Mouse (Mus musculus) G1E (cell line): ENCODE measurements at regions not wholly inside any gene's neighbourhood (a gene's known extent, or its start where the extent isn't known, plus 50 kb on each side); places are given as distances from the start of the nearest gene placed in this dataset.

ENCODE experiments used
- ATAC-seq: 2 replicates; pipeline ENCODE4 v1.8.0; 2016; ENCODE audit warnings: mild to moderate bottlenecking; ENCODE audit not compliant: insufficient number of reproducible peaks, poor library complexity, low FRiP score, severe bottlenecking; ENCODE audit errors: extremely low read depth
- DNase-seq: peaks from one replicate; pipeline ENCODE4 v3.0.0; 2012; ENCODE audit warnings: low spot score
- H3K27me3 ChIP-seq: 2 replicates; pipeline ENCODE4 v1.6.1; 2012; ENCODE audit warnings: mild to moderate bottlenecking, low read length, inconsistent platforms; ENCODE audit not compliant: insufficient read depth
- H3K36me3 ChIP-seq: replicated peaks from 2 replicates; pipeline ENCODE3; 2012; ENCODE audit warnings: mild to moderate bottlenecking, inconsistent platforms
- H3K4me1 ChIP-seq: 2 replicates; pipeline ENCODE4 v1.6.1; 2012; ENCODE audit warnings: low read depth, low read length, inconsistent platforms, mixed read lengths; ENCODE audit not compliant: insufficient read depth
- H3K4me3 ChIP-seq: 2 replicates; pipeline ENCODE4 v1.5.1; 2012; ENCODE audit warnings: low read depth, mild to moderate bottlenecking, inconsistent platforms, low read length, moderate library complexity, mixed read lengths
- H3K9me3 ChIP-seq: replicated peaks from 2 replicates; pipeline ENCODE4 v1.6.1; 2012; ENCODE audit warnings: inconsistent platforms
- CTCF ChIP-seq: IDR thresholded peaks from 2 replicates; pipeline ENCODE4 v1.5.1; 2012; ENCODE audit warnings: low read depth, low read length, inconsistent platforms, mixed read lengths
- GATA1 ChIP-seq: IDR thresholded peaks from 2 replicates; pipeline ENCODE4 v1.6.1; 2012; ENCODE audit warnings: borderline replicate concordance, low read length, inconsistent platforms, mixed read lengths
- GATA2 ChIP-seq: IDR thresholded peaks from 2 replicates; pipeline ENCODE4 v1.6.1; 2012; ENCODE audit warnings: low read depth, low read length, inconsistent platforms, borderline replicate concordance
- POLR2AphosphoS5 ChIP-seq: IDR thresholded peaks from 2 replicates; pipeline ENCODE4 v1.6.1; 2012; ENCODE audit warnings: low read depth, low read length, inconsistent platforms; ENCODE audit not compliant: insufficient replicate concordance
- TAL1 ChIP-seq: conservative IDR thresholded peaks from 2 replicates; pipeline ENCODE4 v1.6.1; 2012; ENCODE audit warnings: low read depth, low read length, inconsistent platforms, mixed read lengths

DNA sequence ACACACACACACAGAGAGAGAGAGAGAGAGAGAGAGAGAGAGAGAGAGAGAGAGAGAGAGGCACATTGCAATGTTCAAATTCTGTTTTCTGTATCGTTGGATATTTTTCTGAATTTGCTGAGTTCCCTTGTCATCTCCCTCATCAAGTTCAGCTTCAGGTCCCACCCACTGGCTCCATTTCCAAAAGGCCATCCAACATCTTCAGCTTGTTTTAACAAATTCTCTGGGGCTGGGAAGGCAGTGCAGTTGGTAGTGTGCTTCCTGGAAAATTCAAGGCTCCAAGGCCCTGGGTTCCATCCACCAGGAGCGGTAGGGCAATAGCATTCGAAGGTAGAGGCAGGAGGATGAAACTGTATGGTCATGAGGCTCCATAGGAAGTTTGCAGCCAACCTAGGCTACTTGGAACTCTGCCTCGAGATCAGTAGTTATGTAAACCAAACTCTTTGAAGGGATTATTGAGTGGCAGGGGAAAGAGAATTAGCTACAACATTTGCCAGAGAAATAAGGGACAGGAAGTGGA is 105.9 kb downstream of the Polr2m start:
- H3K9me3 ChIP-seq = no peaks in the 10 kb centered on the region
- no peak overlapping the region for H3K4me3 ChIP-seq
- ATAC-seq (no peak), DNase-seq (no peak)
- no peaks in the 10 kb centered on the region for H3K36me3 ChIP-seq
- H3K27me3 ChIP-seq = peaks cover 7% of the 10 kb centered on the region
- TF ChIP-seq CTCF = no peak
- no peak for TF ChIP-seq TAL1
- no peak for TF ChIP-seq GATA2
- no peak for TF ChIP-seq GATA1
- no peak for TF ChIP-seq POLR2AphosphoS5
- H3K4me1 ChIP-seq = no peaks in the 10 kb centered on the region

- Histone ChIP-seq H3K9me3 (peaks cover 2% of the 10 kb centered on the region; the same call in 1 of the 2 replicates), H3K4me3 (no peak overlapping the region), H3K27me3 (peaks cover 7% of the 10 kb centered on the region), H3K36me3 (no peaks in the 10 kb centered on the region), H3K4me1 (no peaks in the 10 kb centered on the region)
- TF ChIP-seq GATA1 (no peak), POLR2AphosphoS5 (no peak), GATA2 (no peak), TAL1 (no peak), CTCF (no peak)
- ATAC-seq (no peak), DNase-seq (no peak)
Measured at GRCm38 (mm10) chr9:71369760-71370159, 116.0 kb downstream of the Polr2m start.

GRCm38 (mm10) chr9:71369202-71369601 is 116.5 kb downstream of the Polr2m start:
- H3K4me1 ChIP-seq = no peaks in the 10 kb centered on the region
- no peak for TF ChIP-seq TAL1
- TF ChIP-seq GATA1 = no peak
- no peak for TF ChIP-seq POLR2AphosphoS5
- TF ChIP-seq GATA2 = no peak
- TF ChIP-seq CTCF = no peak
- H3K4me3 ChIP-seq = no peak overlapping the region
- ATAC-seq (no peak), DNase-seq (no peak)
- no peaks in the 10 kb centered on the region for H3K36me3 ChIP-seq
- peaks cover 7% of the 10 kb centered on the region for H3K27me3 ChIP-seq
- peaks cover 2% of the 10 kb centered on the region; the same call in 1 of the 2 replicates for H3K9me3 ChIP-seq

DNA sequence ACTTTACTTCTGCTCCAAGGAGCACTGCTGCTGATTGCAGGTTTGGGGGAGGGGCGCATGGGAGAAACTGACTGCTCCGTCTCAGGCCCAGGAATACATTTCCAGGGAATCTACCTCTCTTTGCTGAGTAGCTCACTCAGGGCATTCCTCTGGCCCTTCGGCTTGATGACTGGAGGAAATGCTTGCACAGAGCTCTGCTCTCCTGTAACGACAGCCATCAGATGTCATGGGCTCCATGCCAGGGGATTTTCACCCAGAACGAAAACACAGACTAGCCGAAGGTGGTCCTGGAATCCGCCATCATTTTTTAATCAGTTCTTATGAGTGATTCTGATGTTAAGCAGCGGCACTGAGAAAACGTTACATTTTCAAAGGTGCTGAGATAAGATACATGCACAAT is 119.2 kb downstream of the Polr2m start:
- no peak for TF ChIP-seq CTCF
- TF ChIP-seq TAL1 = no peak
- no peak for TF ChIP-seq GATA2
- no peak for TF ChIP-seq GATA1
- no peak for TF ChIP-seq POLR2AphosphoS5
- Histone ChIP-seq H3K4me3 (no peak overlapping the region), H3K9me3 (peaks cover 2% of the 10 kb centered on the region; the same call in 1 of the 2 replicates), H3K36me3 (no peaks in the 10 kb centered on the region), H3K4me1 (no peaks in the 10 kb centered on the region), H3K27me3 (peaks cover 7% of the 10 kb centered on the region)
- DNase-seq (no peak), ATAC-seq (no peak)

DNA sequence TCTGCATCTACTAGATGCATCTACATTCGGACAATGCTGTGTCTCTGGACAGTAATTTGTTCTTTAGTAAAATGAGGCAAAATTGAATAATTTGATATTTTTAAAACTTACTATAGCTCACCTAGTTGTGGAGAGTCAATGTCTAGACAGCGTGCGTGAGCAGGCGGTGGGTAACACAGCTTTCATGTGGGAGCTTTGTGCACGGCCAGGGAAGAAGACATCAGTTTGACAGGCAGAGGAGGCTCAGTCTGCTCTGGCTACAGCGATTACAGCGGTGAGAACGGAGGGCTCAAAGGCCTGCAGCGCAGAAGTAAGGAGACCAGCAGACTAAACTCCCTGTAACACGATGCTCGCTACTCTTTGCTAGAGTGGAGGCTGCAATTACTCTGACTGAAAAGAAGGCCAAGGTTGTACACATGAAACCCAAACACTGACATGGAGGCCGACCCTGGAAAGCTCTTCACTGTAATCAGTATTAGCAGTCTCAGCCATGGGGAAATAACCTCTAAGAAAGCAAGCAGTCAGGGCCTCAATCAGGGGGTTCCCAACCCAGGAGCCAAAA is 120.5 kb downstream of the Polr2m start:
- Histone ChIP-seq H3K27me3 (peaks cover 3% of the 10 kb centered on the region; the same call in 1 of the 2 replicates), H3K4me3 (no peak overlapping the region), H3K9me3 (peaks cover 2% of the 10 kb centered on the region; the same call in 1 of the 2 replicates), H3K36me3 (no peaks in the 10 kb centered on the region), H3K4me1 (no peaks in the 10 kb centered on the region)
- ATAC-seq (no peak), DNase-seq (no peak)
- no peak for TF ChIP-seq GATA1
- no peak for TF ChIP-seq GATA2

DNA sequence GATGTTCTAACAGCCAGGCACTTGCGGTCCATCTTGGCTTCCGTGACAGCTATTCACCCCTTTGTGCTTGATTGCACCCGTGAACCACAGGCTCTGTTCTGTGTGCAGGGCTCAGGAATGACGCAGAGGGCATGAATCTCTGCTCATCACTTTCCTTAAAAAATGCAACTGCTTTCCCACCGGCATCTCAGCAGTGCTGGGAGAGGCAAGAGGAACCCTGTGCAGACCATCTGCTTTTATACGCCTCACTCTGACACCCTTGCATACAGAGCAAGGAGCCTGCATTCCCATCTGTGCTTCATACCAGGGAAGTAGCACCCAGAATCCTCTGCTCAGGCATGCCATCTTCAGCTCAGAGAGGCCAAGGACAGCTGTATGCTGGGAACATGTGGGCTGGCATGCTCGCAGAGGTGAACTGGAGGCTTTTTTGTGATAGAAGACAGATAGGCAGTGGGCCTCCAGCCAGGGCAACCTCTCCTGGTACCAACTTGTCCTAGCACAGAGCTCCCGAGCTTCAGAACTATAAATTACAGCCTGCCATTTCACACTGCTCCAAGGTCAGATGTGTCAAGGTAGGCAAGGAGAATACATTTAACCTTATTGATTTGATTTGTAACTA is 121.6 kb downstream of the Polr2m start:
- Histone ChIP-seq H3K36me3 (no peaks in the 10 kb centered on the region), H3K9me3 (peaks cover 2% of the 10 kb centered on the region; the same call in 1 of the 2 replicates), H3K4me3 (no peak overlapping the region), H3K27me3 (peaks cover 3% of the 10 kb centered on the region; the same call in 1 of the 2 replicates), H3K4me1 (no peaks in the 10 kb centered on the region)
- ATAC-seq (no peak), DNase-seq (no peak)
- TF ChIP-seq CTCF (no peak), GATA1 (no peak), POLR2AphosphoS5 (no peak), GATA2 (no peak)

DNA sequence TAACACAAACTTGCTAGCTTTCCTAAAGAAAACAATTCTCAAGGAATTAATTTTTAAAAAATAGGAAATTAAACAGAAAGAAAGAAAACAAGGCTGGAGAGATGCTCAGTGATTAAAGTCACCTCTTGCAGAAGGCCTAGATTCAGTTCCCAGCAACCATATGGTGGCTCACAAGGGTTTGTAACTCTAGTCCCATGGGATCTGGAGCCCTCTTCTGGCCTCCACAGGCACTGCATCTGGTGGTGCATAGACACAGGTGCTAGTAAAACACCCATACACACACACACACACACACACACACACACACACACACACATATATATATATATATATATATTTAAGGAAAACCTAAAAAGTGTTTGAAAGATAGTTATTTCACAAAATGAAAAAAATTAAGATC is 123.3 kb downstream of the Polr2m start:
- peaks cover 3% of the 10 kb centered on the region; the same call in 1 of the 2 replicates for H3K27me3 ChIP-seq
- H3K4me3 ChIP-seq = no peak overlapping the region
- DNase-seq = no peak
- ATAC-seq = no peak
- no peaks in the 10 kb centered on the region for H3K36me3 ChIP-seq
- H3K9me3 ChIP-seq = no peaks in the 10 kb centered on the region
- TF ChIP-seq GATA1 = no peak
- no peak for TF ChIP-seq GATA2
- no peak for TF ChIP-seq TAL1
- no peak for TF ChIP-seq POLR2AphosphoS5
- no peak for TF ChIP-seq CTCF
- no peaks in the 10 kb centered on the region for H3K4me1 ChIP-seq
